Mouse (Mus musculus) left cerebral cortex, adult 11 months (tissue): Measurements from ENCODE around the gene Smarce1.
"Not testable (repeated sequence)": the region's sequence is repeated elsewhere in the genome, so short reads cannot be mapped to it uniquely, and the experiment has no call there.

Source experiments
- DNase-seq: peaks from one replicate; pipeline ENCODE4 v3.0.0; 2022; ENCODE audit warnings: low spot score

Gene Smarce1

DNA sequence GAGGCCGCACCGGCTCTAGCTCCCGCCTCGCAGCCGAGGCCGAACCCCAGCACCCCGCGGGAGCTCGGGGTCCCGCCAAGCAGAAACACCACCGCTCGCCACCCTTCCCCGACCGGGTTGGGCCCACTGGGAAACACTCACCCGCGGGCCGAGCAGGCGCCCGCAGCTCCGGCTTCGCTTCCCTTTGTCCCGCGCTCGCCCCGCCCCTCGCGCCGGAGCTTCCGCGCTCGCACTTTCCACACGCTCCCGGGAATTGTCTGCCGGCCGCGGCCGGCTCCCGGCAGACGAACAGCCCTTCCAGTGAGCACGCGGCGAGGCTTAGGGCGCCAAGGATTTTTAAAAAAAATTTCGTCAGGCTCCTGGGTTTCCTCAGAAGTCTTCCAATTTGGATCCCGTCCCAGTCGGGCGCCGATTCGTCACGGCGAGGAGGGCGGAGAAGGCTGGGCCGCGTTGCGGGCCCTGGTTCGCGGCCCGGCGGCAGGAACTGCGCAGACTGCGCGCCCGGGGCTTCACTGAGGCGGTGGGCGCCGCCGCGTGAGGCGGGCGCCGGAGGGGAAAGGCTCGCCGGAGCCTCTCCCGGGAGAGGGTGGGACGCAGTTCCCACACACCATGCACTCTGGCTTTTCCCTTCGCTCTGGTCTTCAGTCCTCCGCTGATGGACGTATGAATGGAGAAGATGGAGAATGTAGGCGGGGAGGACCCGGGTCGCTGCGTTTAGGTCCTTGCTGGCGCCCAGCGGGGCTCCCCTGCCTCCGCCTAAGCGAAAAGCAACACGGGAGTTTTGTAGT lies at the start of gene Smarce1:
TSS of gene Smarce1 (minus strand) at position 757 of the 788 bp plus-strand sequence.
- peak; percentile 40 for DNase-seq

DNA sequence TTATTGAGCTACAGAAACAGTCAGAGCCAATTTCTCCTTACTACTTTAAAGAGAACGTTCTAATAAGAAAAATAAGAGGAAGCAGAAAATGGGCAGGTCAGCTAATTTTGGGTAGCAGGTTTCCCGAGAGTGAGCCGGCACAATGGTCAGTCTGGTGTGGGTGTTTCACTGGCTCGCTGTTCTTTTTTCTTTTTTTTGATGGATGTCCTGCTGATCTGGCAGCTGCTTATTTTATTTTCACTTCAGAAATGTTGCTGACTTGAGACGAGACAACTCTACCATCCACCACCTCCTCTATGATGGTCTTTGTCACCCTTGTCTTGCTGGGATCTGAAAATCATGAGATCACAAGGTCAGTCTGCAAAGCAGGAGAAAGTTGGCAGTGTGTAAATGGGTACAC lies 49.2 kb upstream of the Smarce1 start:
- no peak for DNase-seq

DNA sequence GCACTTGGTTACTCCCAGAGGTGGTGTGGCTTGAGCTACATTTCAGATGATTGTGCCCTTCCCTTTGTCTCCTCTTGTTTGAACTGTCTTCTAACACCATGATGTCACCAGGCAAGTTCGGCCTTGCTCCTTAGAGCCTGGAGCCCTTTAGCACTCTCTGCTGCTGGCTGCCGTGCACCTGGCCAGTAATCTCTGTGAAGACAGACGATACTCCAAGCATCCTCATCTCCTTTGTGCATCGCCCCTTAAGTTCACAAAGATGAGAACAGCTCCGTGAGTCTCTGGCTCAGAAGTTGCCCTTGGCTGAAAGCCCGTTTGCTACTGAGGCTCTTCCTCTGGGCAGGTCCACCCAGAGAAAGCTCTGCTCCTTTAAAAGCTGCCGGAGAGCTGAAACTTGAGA lies 46.0 kb upstream of the Smarce1 start:
- no peak for DNase-seq

DNA sequence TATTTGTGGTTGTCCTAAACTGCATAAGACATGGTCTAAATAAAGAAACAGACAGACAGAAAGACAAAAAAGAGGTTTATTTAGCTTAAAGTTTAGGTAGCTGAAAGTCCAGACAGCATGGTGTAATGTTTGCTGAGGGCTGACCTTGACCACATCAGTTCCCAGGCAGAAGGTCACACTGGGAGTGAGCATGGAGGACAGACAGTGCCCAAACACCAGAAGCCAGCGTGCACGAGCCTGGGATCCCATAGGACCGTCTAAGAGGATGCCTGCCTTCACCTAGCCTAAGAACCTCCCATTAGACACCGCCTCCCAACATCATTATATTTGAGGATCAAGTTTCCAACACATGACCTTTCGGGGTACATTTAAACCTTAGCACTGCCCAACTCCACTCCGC lies 44.8 kb upstream of the Smarce1 start:
- DNase-seq, result no peak

DNA sequence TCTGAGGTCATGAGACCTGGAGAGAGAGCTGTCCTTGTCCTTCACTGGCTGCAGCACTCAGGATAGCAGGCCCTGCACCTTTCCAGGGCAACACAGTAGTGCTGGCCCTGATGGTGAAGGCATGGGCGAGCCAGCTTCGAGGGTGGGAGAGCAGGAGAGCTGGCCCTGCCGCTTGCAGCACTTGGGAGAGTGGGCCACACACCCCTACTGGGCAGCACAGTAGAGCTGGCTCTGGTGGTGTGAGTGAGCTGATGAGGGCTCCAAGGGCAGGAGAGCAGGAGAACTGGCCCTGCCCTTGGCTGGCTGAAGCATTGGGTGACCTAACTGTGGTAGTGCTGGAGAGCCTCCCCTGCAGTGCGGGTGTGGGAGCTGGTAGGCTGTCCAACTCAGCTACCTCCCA lies 41.9 kb upstream of the Smarce1 start:
- no peak for DNase-seq

DNA sequence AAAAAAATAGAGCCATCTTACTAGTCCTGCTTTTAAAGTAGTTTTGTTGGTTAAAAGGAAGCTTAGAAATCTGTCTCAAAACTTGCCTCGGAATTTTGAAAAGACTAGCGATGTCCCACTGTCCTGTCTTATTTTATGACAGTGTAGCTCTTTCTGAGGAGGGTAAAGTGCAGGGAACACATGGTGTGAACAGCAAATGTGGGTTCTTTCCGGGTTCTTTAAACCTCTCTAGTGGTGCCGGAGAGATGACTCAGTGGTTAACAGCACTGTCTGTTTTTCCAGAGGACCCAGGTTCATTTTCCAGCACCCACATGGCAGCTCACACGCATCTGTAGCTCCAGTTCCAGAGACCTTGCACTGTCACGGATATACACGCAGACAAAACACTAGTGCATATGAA lies 38.4 kb upstream of the Smarce1 start:
- no peak for DNase-seq

DNA sequence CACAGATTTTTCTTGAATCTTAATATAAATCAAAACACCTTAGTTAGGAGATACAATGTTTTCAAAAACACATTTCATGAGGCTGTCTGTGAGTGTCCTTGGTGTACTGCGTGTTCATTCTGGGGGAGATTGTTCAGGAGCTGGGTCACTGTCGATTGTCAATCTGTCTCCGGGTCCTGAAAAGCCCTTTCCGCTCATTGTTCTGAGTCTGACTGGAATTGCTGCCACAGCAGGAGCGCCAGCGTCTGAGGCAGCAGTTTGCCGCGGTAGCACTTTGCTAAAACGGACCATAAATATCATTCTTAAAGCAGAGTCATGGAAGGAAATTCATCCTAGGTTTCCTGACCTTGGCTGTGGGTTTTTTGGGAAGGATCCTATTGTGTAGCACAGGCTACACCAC lies 35.0 kb upstream of the Smarce1 start:
- no peak for DNase-seq

DNA sequence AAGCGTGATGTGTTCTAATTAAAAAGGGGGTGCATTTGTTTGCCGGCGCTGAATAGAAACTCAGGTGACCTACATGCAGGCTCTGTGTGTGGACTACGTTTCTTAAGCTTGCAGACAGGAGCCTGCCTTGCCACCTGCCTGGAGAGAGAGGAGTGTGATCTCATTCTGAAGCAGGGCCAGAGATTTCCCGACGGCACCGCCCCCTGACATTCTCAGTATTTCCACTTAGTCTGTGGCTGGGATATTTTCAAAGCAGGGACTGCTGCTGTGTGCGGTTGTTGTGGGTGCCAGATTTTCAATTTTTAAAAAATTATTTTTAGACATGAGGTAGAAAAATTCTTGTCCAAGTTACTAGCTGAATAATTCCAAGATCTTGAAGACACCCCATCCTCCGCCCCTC lies 34.4 kb upstream of the Smarce1 start:
- peak; percentile 43 for DNase-seq

DNA sequence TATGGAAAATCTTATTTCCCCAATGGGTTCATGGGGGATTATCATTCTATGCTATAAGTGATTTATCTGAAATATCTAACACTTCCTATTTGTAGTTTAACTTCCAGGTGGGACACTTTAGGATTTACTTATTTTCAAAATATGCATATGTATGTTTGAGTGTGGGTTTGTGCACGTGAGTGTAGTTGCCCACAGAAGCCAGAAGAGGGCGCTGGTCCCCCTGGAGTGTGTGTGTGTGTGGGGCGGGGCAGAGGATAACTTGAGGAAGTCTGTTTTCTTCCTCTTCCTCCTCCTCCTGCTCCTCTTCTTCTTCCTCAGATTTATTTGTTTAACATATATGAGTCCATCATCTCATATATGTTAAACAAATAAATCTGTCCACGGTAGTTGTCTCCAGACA lies 25.4 kb upstream of the Smarce1 start:
- DNase-seq, result no peak

DNA sequence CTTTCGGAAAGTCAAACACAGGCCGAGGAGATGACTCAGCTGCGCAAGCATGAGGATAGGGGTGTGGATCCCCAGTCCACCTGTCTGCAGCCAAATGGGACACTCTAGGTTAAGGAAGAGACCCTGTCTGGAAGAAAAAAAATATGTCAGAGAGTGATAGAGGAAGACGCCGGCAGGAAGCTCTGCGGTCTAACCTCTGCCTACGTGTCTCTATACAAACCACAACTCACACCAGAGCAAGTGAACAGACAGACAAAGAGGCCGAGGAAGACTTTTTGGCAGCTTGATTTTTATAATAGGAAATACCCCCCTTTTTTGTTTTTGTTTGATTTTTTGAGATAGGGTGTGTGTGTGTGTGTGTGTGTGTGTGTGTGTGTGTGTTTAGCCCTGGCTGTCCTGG lies 24.5 kb upstream of the Smarce1 start:
- DNase-seq, result no peak

DNA sequence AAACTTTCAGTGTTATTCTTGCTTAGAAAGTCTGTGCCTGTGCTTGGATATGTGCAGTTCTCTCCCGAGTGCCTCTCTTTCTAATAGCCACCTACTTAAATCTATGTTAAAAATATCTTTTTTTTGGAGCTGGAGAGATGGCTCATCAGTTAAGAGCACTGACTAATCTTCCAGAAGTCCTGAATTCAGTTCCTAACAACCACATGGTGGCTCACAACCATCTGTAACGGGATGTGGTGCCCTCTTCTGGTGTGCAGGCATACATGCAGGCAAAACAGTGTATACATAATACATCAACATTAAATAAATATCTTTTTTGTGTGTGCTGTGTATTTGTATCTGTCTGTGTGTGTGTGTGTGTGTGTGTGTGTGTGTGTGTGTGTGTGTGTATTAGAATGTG lies 23.1 kb upstream of the Smarce1 start:
- DNase-seq, result no peak

DNA sequence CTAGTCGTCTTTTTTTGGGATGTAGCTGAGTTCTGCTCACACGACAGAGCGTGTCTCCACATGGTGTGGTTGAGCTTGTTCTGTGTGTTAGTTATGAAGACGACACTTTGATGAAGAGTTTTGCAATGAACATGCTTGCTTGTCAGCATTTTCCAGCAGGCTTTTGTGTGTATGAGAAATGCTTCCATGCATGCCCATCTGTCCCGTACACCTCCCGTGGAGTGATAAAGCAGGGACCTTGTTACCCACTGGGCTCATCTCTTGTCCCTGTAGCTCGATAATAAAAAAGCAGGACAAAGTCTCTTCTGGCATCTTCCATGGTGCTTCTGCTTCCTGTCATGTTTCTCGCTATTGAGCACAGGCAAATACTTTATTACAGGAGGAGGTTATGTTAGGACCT lies 21.9 kb upstream of the Smarce1 start:
- DNase-seq, result no peak

DNA sequence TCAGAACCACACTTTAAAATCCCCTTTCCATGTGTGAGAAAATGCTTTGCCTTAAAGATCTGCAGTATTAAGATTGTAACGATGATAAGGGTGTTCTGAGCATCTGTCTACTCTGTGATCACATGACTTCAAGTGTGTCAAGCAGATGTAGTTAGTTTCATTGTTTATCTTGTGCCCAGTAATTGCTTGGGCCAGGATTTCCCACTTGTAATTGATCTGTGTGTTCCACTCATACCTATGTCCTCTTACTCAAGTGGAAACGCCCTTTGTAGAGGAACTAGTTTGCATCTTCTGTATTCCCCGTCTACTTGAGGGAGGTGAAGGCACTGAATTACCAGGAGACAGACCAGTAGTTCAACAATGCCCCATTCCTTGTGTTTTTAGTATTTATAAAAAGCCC lies 19.8 kb upstream of the Smarce1 start:
- no peak for DNase-seq

DNA sequence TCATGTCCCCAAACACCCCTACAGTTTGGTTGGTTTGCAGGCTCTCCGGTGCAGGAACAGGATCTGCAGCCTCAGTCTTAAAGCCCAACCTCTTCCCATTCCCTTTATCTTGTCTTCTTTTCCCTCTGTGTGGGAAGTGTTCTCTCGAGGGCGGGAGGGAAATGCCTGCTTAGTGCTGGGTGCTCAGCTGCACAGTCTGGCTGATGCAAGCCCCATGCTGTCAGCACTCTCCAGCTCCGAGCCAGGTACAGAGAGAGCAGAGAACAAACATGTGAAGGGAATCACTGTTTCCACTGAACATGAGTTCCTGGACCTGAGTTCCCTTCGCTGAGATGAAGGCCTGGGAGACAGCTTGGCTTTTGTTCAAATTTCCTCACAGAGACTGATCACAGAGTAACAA lies 19.4 kb upstream of the Smarce1 start:
- DNase-seq, result peak; percentile 42

DNA sequence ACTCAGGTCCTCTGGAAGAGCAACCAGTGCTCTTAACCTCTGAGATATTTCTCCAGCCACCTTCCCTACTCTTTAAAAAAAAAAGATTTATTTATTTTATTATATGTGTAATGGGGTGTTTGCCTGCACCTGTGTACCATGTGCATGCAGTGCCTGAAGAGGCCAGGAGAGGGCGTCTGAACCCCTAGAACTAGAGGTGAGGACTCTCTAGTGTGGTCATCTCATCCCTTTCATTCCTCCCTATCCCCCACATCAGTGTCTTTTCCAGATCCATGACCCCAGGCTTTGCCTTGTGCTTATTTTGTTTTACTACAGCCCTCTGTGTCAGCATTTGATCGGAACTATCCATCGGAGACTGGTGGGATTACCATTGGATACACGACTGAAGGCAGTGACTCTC lies 18.3 kb upstream of the Smarce1 start:
- no peak for DNase-seq

DNA sequence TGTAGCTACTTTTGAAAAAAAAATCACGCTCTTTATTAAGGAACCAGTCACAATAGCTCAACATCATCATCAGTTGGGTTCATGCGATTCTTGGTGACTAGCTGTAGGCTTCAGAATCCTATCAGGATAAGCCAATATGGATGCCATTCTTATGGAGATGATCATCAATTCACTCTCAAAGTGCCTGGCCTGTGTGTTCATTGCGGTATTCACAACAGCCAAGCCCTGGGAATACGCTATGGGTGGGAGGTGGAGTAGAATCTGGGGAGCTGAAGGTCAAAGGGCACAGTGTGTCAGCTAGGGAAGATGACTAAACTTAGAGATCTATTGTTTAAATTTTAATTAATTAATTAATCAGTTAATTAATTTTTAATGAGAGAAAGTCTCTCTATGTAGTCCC lies 17.1 kb upstream of the Smarce1 start:
- DNase-seq, result no peak

DNA sequence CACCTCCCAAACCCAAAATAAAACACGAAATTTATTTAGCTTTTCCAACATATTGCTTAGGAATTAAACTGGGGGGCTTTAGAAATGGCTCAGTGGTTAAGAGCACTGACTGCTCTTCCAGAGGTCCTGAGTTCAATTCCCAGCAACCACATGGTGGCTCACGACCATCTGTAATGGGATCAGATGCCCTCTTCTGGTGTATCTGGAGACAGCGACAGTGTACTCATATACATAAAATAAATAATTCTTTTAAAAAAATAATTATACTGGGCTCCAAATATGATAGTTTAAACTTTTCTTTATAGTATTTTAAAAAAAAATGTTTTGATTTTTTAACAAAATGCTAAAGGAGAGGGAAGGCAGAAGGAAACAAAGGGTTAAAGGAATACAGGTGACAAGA lies 13.7 kb upstream of the Smarce1 start:
- DNase-seq, result not testable (repeated sequence)

DNA sequence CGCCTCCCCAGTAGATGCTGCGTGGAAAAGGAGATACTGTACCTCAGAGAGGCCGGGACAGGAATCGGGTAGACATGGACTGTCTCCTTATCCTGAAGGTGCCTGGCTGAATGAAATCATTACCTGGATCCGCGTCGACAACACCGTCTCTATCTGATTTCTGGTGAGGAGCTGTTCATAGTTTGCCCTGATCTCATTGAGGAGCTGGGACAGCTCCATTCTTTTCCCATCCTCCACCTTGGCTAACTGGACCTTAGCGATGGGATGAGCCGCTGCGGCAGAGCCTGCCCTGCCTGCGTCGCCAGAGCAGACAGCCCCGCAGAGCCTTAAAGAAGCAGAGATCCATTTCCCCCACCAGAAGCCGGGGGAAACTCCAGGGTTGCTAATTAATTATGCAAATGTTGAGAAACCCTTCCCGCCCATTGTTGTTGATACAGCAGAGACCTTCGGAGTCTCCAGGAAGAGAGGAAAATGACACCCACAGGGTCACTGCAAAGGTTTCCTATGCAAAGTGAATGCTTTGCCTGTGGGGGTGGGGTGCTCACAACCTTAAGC lies 13.1 kb upstream of the Smarce1 start, which contains the start of gene Krt222:
TSS of gene Krt222 (minus strand) at position 266 of the 555 bp plus-strand sequence.
- DNase-seq, result peak; percentile 29

DNA sequence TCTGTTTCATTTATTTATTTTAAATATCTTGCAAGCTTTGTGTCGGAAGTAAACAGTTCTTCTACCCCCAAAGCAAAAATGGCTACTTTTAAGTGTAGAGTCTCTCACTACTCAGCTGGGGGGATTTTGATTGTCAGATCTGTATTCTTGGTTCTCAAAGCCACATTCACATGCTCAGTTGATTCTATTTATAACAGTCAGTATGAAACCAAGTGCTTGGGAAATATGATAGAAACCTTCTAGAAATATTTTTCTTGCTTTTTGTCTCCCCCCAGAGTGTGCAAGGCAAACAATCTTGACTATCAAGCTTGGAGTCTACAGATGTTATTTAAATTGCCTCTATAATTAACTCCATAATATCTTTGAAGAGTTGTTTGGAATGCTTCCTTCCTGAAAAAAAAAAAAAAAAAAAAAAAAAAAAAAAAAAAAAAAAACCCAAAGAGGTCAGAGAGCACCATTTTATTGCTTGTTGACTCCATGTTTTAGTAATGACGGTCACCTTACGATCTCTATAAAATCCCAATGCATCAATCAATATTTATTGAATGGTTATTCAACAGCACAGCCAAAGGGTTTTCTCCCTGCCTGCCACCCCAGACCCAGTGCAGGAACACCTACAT lies 12.5 kb upstream of the Smarce1 start:
- no peak for DNase-seq

DNA sequence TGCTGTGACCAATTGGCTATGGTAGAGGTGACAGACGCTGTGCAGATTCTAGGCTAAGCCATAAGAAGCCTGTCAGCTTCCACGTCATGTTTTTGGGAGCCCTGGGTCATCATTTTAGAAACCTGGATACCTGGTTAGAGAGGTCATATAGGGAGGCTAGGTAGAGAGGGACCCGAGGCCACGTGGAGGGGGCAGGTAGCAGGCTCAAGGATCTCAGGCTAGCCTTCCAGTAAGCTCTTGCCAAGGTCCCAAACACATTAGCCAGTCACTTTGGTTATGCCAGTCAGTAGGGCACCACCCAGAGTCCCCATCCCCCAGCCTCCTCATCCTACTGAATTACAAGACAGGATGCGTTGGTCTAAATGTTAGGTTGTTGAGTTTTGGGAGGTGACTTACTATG lies 11.2 kb upstream of the Smarce1 start:
- DNase-seq, result no peak

DNA sequence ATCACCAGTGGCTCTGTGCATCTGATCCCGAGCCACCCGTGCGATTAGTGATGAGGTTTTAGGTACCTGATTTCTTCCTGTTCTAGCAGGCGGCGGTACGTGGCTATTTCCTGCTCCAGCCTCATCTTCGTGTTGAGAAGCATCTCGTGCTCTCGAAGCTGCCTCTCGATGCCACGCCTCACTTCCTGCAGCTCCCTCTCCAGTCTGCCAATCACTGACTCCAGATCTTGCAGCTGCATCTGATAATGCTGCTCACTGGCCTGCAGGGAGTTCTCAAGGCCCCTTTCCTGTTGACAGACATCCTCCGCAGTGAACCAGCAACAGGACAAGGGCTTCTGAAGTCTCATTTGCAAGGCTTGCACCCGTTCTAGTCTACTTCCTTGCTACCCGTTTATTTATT lies 7.7 kb upstream of the Smarce1 start:
- DNase-seq, result no peak

DNA sequence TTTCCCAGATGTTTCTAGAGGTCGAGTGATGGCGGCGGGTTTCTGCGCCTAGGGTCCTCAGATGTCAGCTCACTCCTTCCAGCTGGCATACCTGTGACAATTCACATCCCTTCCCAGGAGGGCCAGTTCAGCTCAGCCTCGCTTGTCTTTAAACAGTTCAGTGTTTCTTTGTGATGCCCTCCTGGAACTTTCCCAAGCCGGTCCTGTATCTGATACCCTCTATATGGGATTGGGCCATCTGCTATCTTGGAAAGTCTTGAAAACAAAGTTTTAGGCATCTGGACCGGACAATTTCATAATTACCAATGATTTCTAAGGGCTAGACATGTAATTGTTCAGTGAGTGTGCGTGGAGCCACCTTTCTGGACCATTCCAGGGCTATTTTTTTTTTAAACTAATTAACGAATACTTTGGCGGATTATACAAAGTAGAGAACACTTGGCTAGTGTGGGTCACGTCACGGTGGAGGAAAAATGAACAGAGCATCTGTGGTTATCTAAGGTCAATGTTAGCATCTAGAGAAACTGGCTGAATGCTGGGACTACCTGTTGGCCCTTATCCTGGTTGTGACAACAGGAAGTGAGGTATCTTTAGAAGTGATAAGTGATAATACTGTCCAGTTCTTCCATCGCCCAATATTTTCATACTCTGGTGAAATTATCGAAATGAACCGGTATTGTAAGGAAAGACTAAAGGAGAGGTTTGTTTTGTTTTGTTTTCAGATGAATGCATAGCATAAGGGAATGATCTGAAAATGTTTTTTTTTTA lies 416 bp upstream of the Smarce1 start:
- DNase-seq, result no peak
